Mouse (Mus musculus): ENCODE measurements around the gene Unc80. TPM values are rescaled to one million over a fixed set of nuclear protein-coding genes. Genes with fewer than 3 reads are reported as not detected.
"Not testable (repeated sequence)": the region's sequence is repeated elsewhere in the genome, so short reads cannot be mapped to it uniquely, and the experiment has no call there.

Unc80 gene
- total RNA-seq, 2 experiments from 2014 or later = 0.06 to 0.16 TPM

DNA sequence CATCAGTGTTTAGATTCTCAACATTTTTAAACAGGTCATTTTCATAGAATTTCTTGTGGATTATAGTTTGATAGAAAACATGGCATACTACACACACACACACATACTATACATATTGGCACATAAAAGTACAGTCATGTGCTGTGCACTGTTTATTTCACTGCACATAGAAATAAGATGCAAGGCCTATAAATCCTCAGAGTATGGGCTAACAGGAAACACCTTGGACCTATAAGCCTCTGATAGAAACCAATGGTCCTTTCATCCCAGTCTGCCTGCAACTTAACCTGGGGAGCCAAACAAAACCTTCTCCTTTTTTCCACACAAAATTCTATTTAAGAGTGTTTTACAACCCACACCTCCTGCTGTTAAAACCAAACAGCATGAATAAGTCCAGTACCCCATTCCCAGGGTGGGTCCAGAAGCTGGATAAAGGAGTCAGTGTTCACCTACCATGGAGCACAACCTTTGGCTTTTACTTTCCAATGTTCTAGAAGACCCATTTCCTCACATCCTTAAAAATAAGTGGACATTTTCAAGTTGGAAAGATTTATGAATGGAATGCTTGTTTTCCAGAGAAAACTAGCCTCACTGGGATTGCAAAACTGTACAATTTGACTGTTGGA, 129.1 kb downstream of the Unc80 start:
- no peak for DNase-seq (ENCODE audit: low spot score)
- intact Hi-C loops (cut with DNase I) = no loop called here

DNA sequence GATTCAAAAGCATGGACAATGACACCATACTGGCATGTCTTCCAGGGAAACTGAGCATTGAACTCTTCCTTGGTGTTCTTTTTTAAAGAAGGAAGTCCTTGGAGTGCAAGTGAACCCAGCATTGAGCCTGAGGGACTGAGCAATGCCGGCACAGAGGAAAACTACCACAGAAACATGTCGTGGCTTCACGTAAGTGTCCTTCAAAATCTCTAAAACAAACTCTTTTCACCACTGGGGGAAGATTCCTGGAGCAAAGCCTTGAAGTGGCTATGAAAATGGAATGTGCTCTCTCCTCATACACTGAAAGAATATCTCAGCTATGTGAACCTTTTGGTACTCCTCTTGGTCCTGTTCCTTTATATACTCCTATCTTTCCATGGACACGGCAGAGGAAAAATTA, 140.1 kb downstream of the Unc80 start:
- intact Hi-C loops (cut with DNase I) = no loop called here
- no peak for DNase-seq (ENCODE audit: low spot score)

DNA sequence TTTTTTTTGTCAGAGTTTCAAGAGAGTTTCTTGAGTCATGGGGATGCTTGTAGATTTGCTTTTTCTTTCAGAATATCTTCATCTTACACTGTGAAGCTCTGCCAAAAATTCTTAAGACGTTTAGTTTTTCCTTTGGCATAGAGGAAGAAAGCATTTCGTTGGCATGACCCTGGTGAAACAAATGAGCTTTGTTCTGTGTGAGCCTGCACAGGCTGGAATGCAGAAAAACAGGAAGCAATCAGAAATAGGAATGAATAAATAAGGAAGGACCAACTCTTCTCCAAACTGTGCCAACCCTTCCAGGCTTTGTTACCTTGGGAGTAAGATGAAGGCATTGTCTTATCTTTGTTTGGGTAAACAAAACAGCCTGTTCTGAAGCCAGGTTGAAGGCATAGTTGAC, 149.0 kb downstream of the Unc80 start:
- intact Hi-C loops (cut with DNase I) = no loop called here
- DNase-seq (ENCODE audit: low spot score) = no peak

DNA sequence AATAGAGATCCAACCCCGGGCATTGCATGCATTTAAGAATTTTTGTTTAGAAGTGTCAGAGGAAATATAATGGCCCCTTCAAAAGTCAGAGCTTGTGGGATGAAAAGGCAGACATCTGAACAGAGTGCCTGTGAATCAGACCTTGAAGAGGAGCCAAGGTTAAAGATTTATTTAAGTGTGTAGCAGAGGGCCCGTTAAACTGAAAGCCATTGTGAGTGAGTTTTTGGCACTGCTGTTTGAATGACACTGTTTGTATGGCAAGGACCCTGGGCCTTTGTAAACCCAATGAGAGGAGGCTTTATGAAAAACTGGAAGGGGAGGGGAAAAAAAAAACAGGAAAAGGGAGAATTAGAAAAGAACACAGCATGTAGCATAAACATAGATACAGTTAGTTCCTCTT, 170.0 kb downstream of the Unc80 start:
- intact Hi-C loops (cut with DNase I) = no loop called here
- no peak for DNase-seq (ENCODE audit: low spot score)

DNA sequence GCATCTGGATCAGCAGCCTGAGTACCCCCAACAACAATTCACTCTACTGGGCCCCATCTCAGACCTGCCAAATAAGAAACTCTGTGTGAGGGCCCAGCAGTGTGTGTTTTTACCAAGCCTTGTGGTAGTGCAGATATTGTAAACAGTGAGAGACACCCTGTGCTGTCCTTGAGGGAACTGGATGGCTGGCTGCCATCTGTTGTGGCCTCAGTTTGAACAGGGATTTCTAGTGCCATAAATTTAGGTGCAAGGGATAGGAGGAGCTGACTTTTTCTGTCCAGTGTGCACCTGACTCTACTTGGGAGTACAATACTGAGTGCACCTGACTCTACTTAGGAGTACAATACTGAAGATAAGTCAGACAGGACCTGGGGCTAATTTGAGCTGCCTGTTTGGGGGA, 178.7 kb downstream of the Unc80 start:
- intact Hi-C loops (cut with DNase I) = no loop called here
- DNase-seq (ENCODE audit: low spot score) = no peak

DNA sequence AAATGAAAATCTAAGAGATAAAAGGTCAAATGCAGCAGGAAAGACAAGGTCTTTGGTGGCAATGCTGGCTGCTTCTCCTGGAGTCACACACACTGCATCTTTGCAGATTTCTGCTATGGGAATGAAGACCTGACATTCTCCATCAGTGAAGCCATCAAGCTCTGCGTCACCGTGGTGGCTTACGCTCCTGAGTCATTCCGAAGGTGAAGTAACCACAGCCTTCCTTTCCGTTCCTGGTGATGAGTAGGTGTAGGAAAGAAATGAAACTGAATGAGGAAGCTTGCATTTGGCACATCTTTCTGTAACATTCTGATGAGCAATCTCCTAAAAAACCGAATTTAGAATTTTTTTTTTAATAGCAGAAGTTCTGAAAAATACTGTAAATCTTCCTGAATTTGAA, 181.4 kb downstream of the Unc80 start:
- DNase-seq (ENCODE audit: low spot score) = no peak
- intact Hi-C loops (cut with DNase I) = no loop called here

DNA sequence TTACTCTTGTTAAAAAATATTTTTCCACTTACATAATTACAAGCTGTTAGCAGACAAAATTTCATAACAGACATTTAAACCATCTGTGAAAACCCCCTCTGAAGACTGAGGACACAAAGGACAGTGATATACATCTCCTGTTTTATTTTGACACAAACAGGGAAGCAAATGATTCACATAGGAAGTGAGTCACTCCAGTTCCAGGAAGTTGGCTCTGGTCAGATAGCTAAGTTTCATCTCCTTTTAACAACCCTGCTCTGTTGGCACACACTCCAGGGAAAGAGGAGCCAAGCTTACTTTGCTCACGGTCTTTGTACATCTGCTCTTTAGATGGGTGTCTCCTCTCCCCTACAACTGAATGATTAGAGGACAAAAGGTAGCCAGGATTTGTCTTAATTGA, 181.8 kb downstream of the Unc80 start:
- DNase-seq (ENCODE audit: low spot score) = no peak
- intact Hi-C loops (cut with DNase I) = loop anchor here (5.0 to 10.0 kb wide), 2 partner anchors 543 to 1335 kb away; no protein-coding TSS in a partner anchor

DNA sequence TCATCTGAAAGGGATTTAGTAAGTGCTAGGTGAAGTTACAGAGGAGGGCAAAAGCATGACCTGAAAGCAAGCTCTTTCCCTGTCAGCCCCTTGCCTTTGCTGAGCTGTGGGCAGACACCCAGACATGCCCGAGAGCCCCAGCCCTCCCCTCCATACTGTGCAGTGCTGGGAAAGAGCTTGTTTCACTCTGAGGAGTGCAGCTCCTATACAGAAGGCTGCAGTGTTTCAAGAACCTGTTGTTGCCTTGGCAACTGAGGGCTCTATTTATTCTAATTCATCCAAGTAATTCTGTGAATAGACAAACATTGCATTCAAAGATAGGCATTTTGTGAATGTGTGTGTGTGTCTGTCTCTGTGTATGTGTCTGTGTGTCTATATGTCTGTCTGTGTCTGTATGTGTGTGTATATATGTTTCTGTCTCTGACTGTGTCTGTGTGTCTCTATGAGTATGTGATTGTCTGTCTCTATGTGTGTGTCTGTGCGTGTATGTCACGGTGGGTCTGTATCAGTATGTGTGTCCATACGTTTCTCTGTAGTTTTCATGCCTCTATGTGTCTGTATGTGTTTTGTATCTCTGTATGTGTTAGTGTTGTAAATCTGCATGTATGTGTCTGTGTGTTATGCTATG, 187.1 kb downstream of the Unc80 start:
- DNase-seq (ENCODE audit: low spot score) = no peak
- intact Hi-C loops (cut with DNase I) = loop anchor here (10.0 kb wide), 1 partner anchor 1340 kb away; no protein-coding TSS in a partner anchor

DNA sequence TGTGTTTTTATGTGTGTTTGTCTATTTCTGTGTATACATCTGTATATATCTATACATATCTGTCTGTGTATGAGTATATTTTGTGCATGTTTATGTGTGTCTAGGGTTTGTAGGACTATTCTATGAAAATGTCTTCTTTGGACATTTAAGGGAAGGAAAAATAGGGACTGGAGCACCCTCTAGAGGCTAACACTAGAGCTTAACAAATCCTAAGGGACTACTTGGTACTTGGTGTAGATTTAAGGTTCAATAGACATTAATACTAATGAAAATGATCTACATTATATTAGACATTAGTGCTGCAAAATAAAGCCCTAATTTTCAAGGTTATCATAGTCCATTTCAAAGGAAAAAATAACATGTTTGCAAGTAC, 187.6 kb downstream of the Unc80 start:
- no peak for DNase-seq (ENCODE audit: low spot score)
- intact Hi-C loops (cut with DNase I) = loop anchor here (10.0 kb wide), 1 partner anchor 1341 kb away; no protein-coding TSS in a partner anchor

DNA sequence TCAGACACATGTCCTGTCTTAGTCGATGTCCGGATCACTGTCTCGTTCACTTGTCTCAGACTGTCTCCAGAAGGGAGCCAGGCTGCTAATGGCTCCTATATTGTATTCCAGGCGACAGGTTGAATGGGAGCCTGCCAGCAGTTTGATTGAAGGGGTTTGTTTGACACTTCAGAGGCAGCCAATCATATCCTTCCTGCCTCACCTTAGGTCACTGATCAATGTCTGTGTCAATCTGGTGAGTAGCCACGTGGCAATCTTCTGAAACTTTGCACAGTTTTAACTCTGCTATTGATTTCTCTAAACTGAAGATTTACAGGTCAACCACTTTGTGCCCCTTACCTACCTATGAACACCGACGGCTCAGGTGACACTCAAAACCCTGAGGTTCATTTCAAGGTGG, 203.3 kb downstream of the Unc80 start:
- intact Hi-C loops (cut with DNase I) = loop anchor here (10.0 kb wide), 1 partner anchor 323 kb away; no protein-coding TSS in a partner anchor

DNA sequence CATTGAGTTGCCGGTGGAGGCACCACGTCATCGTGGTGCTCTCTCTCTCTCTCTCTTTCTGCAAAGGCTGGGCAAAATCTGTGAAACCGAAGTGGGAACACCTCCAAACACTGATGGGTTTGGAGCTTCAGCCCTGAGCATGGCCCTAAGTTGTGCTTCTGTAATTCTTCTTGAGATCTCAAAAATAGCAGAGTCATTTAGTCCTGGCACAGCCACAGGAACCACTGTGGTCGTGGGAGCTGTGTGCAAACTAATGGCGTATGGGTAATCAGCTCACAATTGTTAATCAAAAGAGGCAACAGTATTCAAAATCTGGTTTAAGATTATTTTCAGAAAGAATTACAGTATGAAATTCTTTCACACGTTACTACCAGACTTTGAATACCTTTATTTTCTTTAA, 204.6 kb downstream of the Unc80 start:
- DNase-seq (ENCODE audit: low spot score) = no peak
- intact Hi-C loops (cut with DNase I) = loop anchor here (10.0 kb wide), 1 partner anchor 322 kb away; no protein-coding TSS in a partner anchor

More for the DNA sequence above, 203.3 kb downstream of the Unc80 start:
- DNase-seq (ENCODE audit: low spot score) = no peak

DNA sequence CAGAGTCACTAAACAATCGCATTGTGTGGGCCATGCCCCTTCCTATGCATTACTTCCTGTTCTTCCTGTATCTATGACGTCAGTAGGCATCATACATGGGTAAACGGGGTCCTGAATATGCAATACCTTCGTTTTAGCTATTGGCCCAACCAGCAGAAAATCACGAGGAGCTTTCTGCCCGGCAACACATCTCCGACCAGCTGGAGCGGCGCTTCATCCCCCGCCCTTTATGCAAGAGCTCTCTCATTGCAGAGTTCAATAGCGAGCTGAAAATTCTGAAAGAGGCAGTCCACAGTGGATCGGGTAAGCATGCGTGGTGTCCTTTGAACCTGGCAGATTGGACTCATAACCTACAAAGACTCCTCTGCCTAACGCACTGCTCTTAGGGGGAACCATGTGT, 209.8 kb downstream of the Unc80 start:
- intact Hi-C loops (cut with DNase I) = loop anchor here (2.0 to 10.0 kb wide), 2 partner anchors 161 to 317 kb away; no protein-coding TSS in a partner anchor
- no peak for DNase-seq (ENCODE audit: low spot score)

DNA sequence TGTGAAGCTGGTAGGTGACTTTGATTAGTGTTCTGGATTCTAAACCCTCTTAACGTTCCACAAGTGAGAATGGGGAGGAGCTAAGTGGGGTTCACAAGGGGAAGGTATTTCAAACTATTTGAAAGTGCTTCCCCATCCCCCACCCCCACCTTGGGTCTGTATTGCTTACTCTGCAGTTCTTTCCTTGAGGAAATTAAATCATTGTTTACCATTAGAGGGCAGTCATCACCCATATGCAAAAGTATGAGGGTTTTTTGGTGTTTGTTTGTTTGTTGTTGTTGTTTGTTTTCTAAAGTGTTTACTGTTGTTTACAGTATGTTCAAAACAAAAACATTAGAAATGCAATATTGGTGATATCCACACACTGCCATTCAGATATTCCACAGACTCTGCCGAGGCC, 210.5 kb downstream of the Unc80 start:
- no peak for DNase-seq (ENCODE audit: low spot score)
- intact Hi-C loops (cut with DNase I) = loop anchor here (2.0 to 10.0 kb wide), 2 partner anchors 160 to 316 kb away; no protein-coding TSS in a partner anchor

DNA sequence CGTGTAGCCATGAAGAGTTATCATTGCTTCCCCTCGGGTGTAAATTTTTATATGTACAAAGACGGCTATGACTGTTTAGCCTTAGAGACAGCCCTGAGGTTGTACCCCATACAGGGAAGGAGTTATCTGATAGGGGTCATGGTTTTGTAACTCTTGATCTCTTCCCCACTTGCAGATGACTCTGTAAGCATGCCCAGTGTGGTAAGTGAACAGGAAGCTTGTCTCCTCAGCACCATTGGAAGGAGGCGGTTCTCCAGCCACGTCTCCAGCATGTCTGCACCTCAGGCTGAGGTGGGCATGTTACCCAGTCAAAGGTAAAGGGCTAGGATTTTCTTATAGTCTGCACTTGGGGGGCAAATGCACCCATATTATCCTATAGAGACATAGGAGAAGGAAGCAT, 214.8 kb downstream of the Unc80 start:
- no peak for DNase-seq (ENCODE audit: low spot score)

DNA sequence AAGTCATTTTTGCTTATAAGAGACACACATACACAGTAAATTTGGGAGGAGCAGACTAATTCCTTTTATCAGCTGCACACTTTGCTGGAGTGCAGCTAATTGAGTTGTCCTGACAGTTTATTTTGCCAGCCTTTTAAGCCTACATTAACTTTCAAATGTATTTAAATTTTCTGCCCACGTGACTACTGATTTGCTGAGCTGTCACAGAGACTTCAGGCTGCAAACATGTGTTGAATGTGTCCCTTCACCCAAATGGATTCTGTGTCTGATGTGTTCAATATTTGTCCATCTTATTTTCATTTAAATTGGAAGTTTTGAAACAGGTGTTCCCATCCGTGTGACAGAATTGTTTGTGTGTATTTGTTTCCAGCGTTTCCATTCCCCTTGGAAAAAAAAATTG, 223.6 kb downstream of the Unc80 start:
- intact Hi-C loops (cut with DNase I) = no loop called here
- DNase-seq (ENCODE audit: low spot score) = no peak

More for the DNA sequence above, 214.8 kb downstream of the Unc80 start:
- intact Hi-C loops (cut with DNase I) = no loop called here

DNA sequence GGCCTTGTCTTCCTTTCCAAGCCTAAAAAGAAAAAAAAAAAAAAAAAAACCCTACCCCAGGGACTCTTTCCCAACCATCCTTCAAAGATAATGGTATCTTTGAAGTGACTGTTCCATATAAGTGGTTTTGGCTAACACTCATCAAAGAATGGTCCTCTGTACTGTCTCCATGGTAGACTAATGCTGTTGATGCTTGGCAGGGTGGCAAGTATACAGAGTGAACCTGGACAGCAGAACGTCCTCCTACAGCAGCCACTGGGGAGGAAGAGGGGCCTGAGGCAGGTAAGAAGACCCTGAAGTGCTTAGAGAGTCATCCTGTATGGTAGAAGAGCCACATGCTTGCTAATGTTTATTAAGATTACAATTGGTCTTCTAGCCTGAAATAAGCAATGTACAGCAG, 224.1 kb downstream of the Unc80 start:
- intact Hi-C loops (cut with DNase I) = no loop called here
- no peak for DNase-seq (ENCODE audit: low spot score)

DNA sequence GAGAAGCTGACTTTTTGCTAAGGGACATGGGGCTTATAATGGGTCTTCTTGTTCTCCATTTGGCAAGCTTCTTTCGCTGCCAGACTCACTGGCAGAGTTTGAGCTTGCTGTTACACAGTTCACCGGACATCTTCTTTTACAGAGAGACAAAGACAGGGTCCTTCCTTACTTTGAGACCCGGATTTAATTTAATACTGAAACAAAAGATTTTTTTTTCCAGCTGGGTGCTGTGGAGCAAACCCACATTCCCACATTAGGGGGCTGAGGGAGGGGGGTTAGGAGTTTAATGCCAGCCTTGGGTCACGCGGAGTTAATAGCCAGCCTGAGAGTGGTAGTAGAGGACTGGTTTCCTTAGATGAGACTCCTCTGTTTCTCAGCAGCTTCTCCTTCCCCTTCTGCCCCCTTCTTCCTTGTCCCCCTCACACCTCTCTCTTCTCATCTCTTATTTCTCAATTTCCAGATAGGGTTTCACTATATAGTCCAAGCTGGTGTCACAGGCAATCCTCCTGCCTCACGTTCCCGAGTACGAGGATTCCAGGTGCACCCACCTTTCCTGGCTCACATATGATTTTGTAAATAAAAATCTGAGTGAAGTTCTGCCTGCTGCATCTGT, 224.7 kb downstream of the Unc80 start:
- DNase-seq (ENCODE audit: low spot score) = no peak
- intact Hi-C loops (cut with DNase I) = no loop called here

DNA sequence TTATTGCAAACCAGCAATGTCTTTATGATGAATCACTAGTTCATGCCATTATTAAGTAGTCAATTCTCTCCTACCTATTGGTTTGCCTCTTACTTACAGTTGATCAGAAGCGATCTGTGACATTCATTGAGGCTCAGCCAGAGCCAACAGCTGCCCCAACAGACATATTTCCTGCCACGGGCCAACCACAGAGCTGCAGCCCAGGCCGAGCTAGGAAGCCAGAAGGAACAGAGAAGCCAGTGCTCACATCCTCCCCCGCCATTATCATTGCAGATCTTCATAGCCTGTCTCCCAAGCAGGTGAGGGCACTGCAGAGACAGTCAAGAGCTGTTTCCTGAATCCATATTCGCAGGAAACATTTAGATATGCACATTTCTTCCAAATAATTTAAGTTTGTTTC, 226.1 kb downstream of the Unc80 start:
- DNase-seq (ENCODE audit: low spot score) = no peak
- intact Hi-C loops (cut with DNase I) = no loop called here

DNA sequence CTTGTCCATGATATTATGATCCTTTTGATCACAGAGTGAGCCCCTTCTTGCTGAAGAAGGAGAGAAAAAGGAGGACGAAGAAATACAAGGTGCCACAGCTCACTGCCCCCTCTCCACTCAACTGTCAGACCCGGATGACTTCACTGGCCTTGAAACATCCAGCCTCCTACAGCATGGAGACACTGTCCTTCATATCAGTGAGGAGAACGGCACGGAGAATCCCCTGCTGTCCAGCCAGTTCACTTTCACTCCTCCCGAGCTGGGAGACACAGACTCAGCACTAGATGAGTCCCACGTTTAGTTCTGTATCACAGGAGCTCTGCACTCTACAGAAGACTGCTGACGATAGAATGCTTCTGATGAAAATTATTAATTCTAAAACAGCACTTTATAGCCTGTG, 227.1 kb downstream of the Unc80 start:
- intact Hi-C loops (cut with DNase I) = no loop called here
- DNase-seq (ENCODE audit: low spot score) = no peak

DNA sequence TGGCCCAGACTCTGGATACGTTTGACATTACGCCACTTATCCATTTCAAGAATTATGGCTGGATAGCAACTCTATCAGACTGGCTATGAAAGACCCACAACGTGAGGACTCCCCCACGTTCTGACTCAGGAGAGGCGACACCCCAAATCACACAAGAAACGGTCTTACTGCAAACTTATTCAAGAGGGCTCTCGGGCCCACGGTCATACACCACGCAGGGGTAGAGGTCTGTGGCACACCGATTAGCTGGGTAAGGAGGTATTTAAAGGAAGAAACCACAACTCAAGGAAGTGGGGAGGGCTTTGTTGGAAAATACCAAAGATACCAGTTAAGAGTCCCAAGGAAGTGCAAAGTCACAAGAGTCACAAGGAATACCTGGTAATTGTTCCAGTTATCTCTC, 231.5 kb downstream of the Unc80 start:
- intact Hi-C loops (cut with DNase I) = loop anchor here (5.0 kb wide), 1 partner anchor 118 kb away; the partner anchor contains the start of gene Kansl1l
- DNase-seq (ENCODE audit: low spot score) = not testable (repeated sequence)

DNA sequence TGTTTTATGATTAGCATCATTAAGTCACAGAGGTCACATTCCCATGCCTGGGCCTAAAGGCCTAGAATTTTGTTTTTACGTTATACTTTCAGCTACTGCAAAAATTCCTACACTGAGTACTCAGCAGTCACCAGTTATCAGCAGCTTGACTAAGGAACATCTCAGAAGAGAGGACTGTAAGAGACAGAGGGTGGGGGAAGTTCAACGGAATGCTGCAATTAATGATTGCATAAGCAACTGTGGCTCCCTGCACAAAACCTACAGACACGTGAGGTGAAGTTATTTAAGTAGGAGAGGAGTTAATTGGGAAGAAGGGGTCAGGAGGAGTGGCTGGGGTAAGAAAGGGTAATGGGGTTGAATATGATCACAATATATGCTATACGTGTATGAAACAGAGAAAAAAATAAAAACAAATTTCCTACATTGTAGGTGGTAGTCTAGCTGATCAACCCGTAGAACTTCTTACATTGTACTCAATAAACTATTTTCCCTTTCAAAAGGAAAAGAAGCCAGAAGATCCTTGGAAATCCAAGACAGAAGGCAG, 232.1 kb downstream of the Unc80 start:
- intact Hi-C loops (cut with DNase I) = loop anchor here (5.0 kb wide), 1 partner anchor 117 kb away; the partner anchor contains the start of gene Kansl1l
- DNase-seq (ENCODE audit: low spot score) = no peak
